Mouse (Mus musculus) limb, embryonic 14.5 days (tissue): ENCODE data around the gene Dcun1d4. TPM values are rescaled to one million over a fixed set of nuclear protein-coding genes. Genes with fewer than 3 reads are reported as not detected.

Source experiments
- ATAC-seq: fragments of 200-750 bp; cut with Nextera tagmentation; 2 replicates; pipeline ENCODE4 v1.8.0; 2017; ENCODE audit warnings: low read depth, moderate number of reproducible peaks, moderate TSS enrichment; ENCODE audit not compliant: low FRiP score
- DNase-seq: peaks from one replicate; pipeline ENCODE4 v3.0.0-alpha.2; 2015; ENCODE audit warnings: low spot score
- H3K27ac ChIP-seq: fragments of 300-500 bp; sonication (generic); replicated peaks from 2 replicates; pipeline ENCODE4 v1.5.1; 2014; ENCODE audit warnings: low read depth, mild to moderate bottlenecking, low read length, moderate library complexity, mixed read lengths
- H3K27me3 ChIP-seq: fragments of 300-500 bp; sonication (generic); 2 replicates; pipeline ENCODE4 v1.6.1; 2014; ENCODE audit warnings: low read length, mixed read lengths; ENCODE audit not compliant: control insufficient read depth, insufficient read depth
- H3K36me3 ChIP-seq: fragments of 300-500 bp; sonication (generic); 2 replicates; pipeline ENCODE4 v1.6.1; 2014; ENCODE audit warnings: mild to moderate bottlenecking, low read length, moderate library complexity, mixed read lengths; ENCODE audit not compliant: control insufficient read depth, insufficient read depth
- H3K4me1 ChIP-seq: fragments of 300-500 bp; sonication (generic); 2 replicates; pipeline ENCODE4 v1.6.1; 2014; ENCODE audit warnings: antibody characterized with exemption, low read length, mixed read lengths; ENCODE audit not compliant: control insufficient read depth, insufficient read depth
- H3K4me2 ChIP-seq: fragments of 300-500 bp; sonication (generic); replicated peaks from 2 replicates; pipeline ENCODE4 v1.6.1; 2014; ENCODE audit warnings: low read depth, mild to moderate bottlenecking, low read length, moderate library complexity; ENCODE audit not compliant: severe bottlenecking
- H3K4me3 ChIP-seq: fragments of 300-500 bp; sonication (generic); replicated peaks from 2 replicates; pipeline ENCODE4 v1.5.1; 2014; ENCODE audit warnings: low read length
- H3K9ac ChIP-seq: fragments of 300-500 bp; sonication (generic); 2 replicates; pipeline ENCODE4 v1.6.1; 2014; ENCODE audit warnings: mild to moderate bottlenecking, low read depth, low read length, moderate library complexity; ENCODE audit not compliant: severe bottlenecking
- H3K9me3 ChIP-seq: fragments of 300-500 bp; sonication (generic); 2 replicates; pipeline ENCODE4 v1.6.1; 2016; ENCODE audit warnings: low read length; ENCODE audit not compliant: control insufficient read depth
- POLR2A ChIP-seq: fragments of 200-500 bp; IDR thresholded peaks from 2 replicates; pipeline ENCODE4 v1.8.0; 2012; ENCODE audit warnings: inconsistent platforms, mild to moderate bottlenecking, moderate library complexity, borderline replicate concordance; ENCODE audit not compliant: insufficient read depth, insufficient read length; ENCODE audit errors: extremely low read depth
- WGBS: fragments of 180-500 bp; shearing (Covaris S2); extraction: QIAGEN DNeasy Blood & Tissue Kit; methylation state at CpG from one replicate; pipeline ENCODE4 v1.1.7; 2014; 5-methylcytosine and 5-hydroxymethylcytosine counted together
- polyA plus RNA-seq, 2 experiments: library from polyadenylated mRNA; depleted of rRNA in 1 of 2; stranded (reverse) in 1 of 2; unstranded in 1 of 2; fragments of >200 nt; fragmentation: Nextera tagmentation in 1 of 2; extraction: Ambion mirVana in 1 of 2; gene quantifications; 2 replicates each; pipeline versions ENCODE4 v1.2.1 to v1.2.3; 2012 to 2014

Gene Dcun1d4
- polyA plus RNA-seq, 2 experiments = 19.9 to 27.0 TPM

- Histone ChIP-seq H3K36me3 (peaks cover 24% of the 10 kb centered on the region), H3K9ac (no peak overlapping the region), H3K4me3 (no peak overlapping the region), H3K27me3 (no peaks in the 10 kb centered on the region), H3K27ac (no peak overlapping the region), H3K4me1 (no peaks in the 10 kb centered on the region), H3K9me3 (no peaks in the 10 kb centered on the region), H3K4me2 (no peak overlapping the region)
- DNase-seq = no peak
- no peak for ATAC-seq
- WGBS = 89% methylated on average over 6 of the region's 6 CpGs
- TF ChIP-seq POLR2A = no peak
Measured at GRCm38 (mm10) chr5:73558756-73559155, 78.0 kb downstream of the Dcun1d4 start.

DNA sequence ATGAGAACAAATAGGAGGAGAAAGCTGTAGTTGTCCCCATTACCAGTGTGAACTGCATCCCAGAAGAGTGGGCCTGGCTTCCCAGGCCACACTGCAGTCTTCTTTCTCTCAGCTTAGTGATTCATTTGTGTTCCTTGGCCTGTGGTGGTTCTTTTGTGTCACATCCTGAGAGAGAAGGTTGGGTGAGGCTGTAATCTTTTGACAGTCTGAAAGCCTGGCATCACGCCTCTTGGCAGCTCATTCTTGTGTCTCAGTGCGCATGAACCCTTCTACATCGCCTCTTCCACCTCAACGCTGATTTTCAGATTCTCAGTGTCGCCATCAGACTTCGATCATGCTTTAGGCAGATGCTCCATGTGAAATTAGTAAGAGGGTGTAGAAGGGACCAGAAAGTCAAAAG is 83.2 kb downstream of the Dcun1d4 start:
- Histone ChIP-seq H3K4me2 (no peak overlapping the region), H3K27ac (no peak overlapping the region), H3K9ac (no peak overlapping the region), H3K4me3 (no peak overlapping the region), H3K9me3 (no peaks in the 10 kb centered on the region), H3K4me1 (no peaks in the 10 kb centered on the region), H3K36me3 (peaks cover 9% of the 10 kb centered on the region), H3K27me3 (no peaks in the 10 kb centered on the region)
- ATAC-seq (no peak), DNase-seq (no peak)
- WGBS = 94% methylated on average over 6 of the region's 6 CpGs
- TF ChIP-seq POLR2A = no peak

DNA sequence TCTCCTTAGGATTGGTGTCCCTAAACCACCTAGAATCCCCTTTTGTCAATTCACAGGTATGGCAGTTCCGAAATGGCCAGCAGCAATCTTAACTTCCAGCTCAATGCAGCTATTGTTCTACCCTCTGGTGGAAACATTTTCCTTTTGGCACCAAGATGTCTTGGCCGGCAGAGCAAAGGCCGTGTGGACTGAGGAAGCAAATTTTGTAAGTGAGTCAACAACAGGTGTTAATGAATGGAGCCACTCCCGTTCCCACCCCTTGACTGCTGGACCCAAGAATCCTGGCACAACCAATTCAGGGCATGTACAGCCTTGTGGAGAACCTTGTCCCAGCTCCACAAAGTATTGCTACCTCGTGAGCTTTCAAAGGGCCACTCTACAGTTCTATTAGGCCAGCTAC is 85.3 kb downstream of the Dcun1d4 start:
- H3K4me3 ChIP-seq = no peak overlapping the region
- no peaks in the 10 kb centered on the region for H3K9me3 ChIP-seq
- no peaks in the 10 kb centered on the region for H3K36me3 ChIP-seq
- no peak overlapping the region for H3K4me2 ChIP-seq
- H3K4me1 ChIP-seq = no peaks in the 10 kb centered on the region
- H3K27ac ChIP-seq = no peak overlapping the region
- H3K9ac ChIP-seq = no peak overlapping the region
- 70% methylated on average over 5 of the region's 5 CpGs for WGBS
- DNase-seq (no peak), ATAC-seq (no peak)
- no peak for TF ChIP-seq POLR2A
- H3K27me3 ChIP-seq = no peaks in the 10 kb centered on the region

DNA sequence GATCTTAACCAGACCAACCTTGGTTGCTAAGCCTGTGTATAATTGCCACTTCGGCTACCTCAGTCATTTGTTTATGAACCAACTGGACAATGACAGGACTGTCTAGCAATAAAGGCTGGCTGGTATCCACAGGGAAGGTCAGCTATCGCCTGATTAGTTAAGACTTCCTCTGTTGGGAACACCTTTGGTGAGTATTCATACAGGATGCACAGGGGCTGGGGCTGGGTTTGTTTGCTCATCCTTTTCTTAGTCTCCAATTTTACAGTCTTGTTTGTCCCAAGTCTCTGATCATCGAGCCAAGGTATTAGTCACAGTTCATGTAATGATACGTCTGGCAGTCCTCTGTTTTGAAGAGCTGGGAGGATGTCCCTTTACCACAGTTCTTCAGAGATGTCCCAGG is 86.1 kb downstream of the Dcun1d4 start:
- H3K9ac ChIP-seq = no peak overlapping the region
- TF ChIP-seq POLR2A = no peak

GRCm38 (mm10) chr5:73569181-73569580 is 88.4 kb downstream of the Dcun1d4 start:
- H3K9ac ChIP-seq = no peak overlapping the region
- no peak overlapping the region for H3K4me2 ChIP-seq
- 75% methylated on average over 5 of the region's 5 CpGs for WGBS
- no peak for TF ChIP-seq POLR2A
- no peaks in the 10 kb centered on the region for H3K4me1 ChIP-seq
- ATAC-seq (no peak), DNase-seq (no peak)
- no peaks in the 10 kb centered on the region for H3K9me3 ChIP-seq
- no peak overlapping the region for H3K27ac ChIP-seq
- no peaks in the 10 kb centered on the region for H3K27me3 ChIP-seq
- H3K36me3 ChIP-seq = no peaks in the 10 kb centered on the region
- no peak overlapping the region for H3K4me3 ChIP-seq

More for the DNA sequence above, 86.1 kb downstream of the Dcun1d4 start:
- H3K9me3 ChIP-seq = no peaks in the 10 kb centered on the region
- H3K36me3 ChIP-seq = no peaks in the 10 kb centered on the region
- no peak overlapping the region for H3K27ac ChIP-seq
- no peak overlapping the region for H3K4me2 ChIP-seq
- WGBS = 80% methylated on average over 4 of the region's 4 CpGs
- H3K27me3 ChIP-seq = no peaks in the 10 kb centered on the region
- H3K4me1 ChIP-seq = no peaks in the 10 kb centered on the region
- H3K4me3 ChIP-seq = no peak overlapping the region
- DNase-seq = no peak
- ATAC-seq = no peak
